Mouse (Mus musculus) splenic B cell, adult 2 months (primary cell): ENCODE measurements around the gene Mrpl47.
"Not testable (repeated sequence)": the region's sequence is repeated elsewhere in the genome, so short reads cannot be mapped to it uniquely, and the experiment has no call there.

Experiments
- DNase-seq: peaks from one replicate; pipeline ENCODE4 v3.0.0-alpha.2; 2011; ENCODE audit warnings: low read depth, low spot score
- H3K27me3 ChIP-seq: 2 replicates; pipeline ENCODE4 v1.6.1; 2012; ENCODE audit warnings: mild to moderate bottlenecking, low read length, moderate library complexity, mixed read lengths; ENCODE audit not compliant: control insufficient read depth, poor library complexity, insufficient read depth, severe bottlenecking
- H3K36me3 ChIP-seq: 2 replicates; pipeline ENCODE4 v1.6.1; 2012; ENCODE audit warnings: mild to moderate bottlenecking, low read length, moderate library complexity, mixed read lengths; ENCODE audit not compliant: control insufficient read depth, poor library complexity, insufficient read depth, severe bottlenecking

The Mrpl47 gene

DNA sequence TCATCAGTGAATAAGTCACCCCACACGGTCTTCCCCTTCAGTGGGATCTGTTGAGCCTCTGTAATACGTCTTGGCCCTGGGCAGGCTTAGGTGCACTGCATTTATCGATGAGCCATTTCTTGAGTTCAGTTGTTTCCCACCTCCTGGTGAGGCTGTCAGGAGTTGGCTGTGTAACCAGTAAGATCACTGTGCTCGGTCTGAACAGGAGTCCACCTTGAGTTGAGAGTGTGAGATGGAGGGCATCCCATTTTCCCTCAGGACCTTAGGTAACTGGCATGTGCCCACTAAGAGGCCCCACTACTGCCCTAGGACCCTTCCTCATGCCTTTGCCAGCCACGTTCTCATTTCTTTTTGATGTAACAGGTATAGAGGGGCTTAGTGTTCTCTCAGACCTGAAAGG, 11.5 kb downstream of the Mrpl47 start:
- H3K27me3 ChIP-seq = no peaks in the 10 kb centered on the region
- no peak for DNase-seq
- H3K36me3 ChIP-seq = peaks cover 14% of the 10 kb centered on the region

GRCm38 (mm10) chr3:32724191-32724590, 13.2 kb downstream of the Mrpl47 start:
- Histone ChIP-seq H3K27me3 (no peaks in the 10 kb centered on the region), H3K36me3 (peaks cover 19% of the 10 kb centered on the region)
- no peak for DNase-seq

GRCm38 (mm10) chr3:32718271-32718670, 19.1 kb downstream of the Mrpl47 start:
- DNase-seq = no peak
- Histone ChIP-seq H3K36me3 (peaks cover 33% of the 10 kb centered on the region), H3K27me3 (no peaks in the 10 kb centered on the region)

DNA sequence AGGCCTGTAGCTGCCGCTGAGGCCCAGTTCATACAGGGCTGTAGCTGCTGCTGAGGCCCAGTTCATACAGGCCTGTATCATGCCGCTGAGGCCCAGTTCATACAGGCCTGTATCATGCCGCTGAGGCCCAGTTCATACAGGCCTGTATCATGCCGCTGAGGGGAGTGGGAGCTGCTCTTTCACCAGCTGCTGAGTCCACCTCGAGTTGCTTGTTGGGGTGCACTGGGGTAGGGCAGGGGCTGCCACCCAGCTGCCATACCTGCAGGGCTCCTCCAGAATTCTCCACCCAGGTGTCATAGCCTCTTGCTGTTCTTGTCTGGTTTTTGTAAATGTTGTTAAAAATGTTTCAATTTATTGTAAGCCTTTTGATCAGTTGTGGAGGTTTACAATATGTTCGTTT, 20.0 kb downstream of the Mrpl47 start:
- peaks cover 27% of the 10 kb centered on the region for H3K36me3 ChIP-seq
- not testable (repeated sequence) for H3K27me3 ChIP-seq, DNase-seq

DNA sequence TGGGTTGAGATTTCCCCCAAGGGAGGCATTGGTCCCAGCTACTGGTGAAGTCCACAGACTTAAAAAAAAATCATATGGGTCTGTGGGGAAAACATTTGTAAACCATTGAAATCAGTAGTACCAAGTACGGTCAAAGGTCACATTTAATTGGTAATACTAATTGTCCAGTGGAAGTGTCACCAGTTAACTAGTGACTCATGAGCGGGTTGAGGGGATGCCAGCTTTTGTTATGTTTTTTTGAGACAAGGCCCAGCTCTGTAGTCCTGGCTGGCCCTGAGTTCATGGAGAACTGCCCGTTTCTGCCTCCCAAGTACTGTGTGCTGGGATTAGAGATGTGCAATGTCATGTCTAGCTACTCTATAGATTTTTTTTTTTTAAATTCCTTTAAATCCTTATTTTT, 23.7 kb downstream of the Mrpl47 start:
- peaks cover 23% of the 10 kb centered on the region for H3K36me3 ChIP-seq
- no peaks in the 10 kb centered on the region for H3K27me3 ChIP-seq
- DNase-seq = no peak

DNA sequence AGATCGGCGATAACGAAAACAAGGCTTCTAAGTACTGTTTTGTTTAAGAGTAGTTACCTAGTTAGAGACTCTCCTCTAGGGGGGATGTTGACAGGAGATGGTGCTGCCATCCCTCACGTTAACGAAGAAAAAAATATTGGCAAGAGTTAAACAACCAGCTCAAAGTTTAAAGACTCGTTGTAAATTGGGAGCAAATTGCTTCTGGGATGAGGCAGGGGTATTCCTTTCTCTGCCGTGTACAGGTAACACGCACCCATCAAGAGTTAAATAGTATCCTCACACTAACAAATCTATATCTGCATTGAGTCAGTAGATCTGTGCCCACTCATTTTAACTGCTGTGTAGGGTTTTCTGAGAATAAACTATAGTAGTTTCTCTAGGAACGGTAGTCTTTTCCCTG, 28.0 kb downstream of the Mrpl47 start:
- H3K36me3 ChIP-seq = peaks cover 9% of the 10 kb centered on the region
- no peaks in the 10 kb centered on the region for H3K27me3 ChIP-seq

GRCm38 (mm10) chr3:32708368-32709231, 28.8 kb downstream of the Mrpl47 start:
- peak; percentile 100 for DNase-seq
- H3K36me3 ChIP-seq = peaks cover 5% of the 10 kb centered on the region; the same call in 1 of the 2 replicates
- no peaks in the 10 kb centered on the region for H3K27me3 ChIP-seq

More for the DNA sequence above, 28.0 kb downstream of the Mrpl47 start:
- DNase-seq = no peak

DNA sequence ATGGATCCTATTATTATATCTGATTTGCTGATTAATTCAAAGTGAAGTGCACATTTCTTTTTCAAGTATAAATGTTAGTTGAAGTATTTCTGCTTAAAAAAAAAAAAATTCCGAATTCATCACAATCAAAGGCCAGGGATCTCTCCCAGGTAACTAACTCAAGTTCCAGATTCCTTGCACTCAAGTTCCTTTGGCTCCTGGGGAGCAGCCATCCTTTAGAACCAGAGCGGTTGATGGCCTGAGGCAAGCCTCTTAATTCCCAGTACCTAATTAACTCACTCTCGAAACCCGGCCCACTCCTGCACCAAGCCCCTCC, 29.4 kb downstream of the Mrpl47 start:
- H3K27me3 ChIP-seq = no peaks in the 10 kb centered on the region
- 0 out of 2 replicates have a peak, but pooled peaks cover 5% of the 10 kb centered on the region for H3K36me3 ChIP-seq
- no peak for DNase-seq

GRCm38 (mm10) chr3:32705647-32706348, 31.6 kb downstream of the Mrpl47 start, which contains the start of gene Actl6a:
Gene Actl6a (plus strand): TSS chr3:32706298.
- not testable (repeated sequence) for H3K27me3 ChIP-seq, DNase-seq, H3K36me3 ChIP-seq

DNA sequence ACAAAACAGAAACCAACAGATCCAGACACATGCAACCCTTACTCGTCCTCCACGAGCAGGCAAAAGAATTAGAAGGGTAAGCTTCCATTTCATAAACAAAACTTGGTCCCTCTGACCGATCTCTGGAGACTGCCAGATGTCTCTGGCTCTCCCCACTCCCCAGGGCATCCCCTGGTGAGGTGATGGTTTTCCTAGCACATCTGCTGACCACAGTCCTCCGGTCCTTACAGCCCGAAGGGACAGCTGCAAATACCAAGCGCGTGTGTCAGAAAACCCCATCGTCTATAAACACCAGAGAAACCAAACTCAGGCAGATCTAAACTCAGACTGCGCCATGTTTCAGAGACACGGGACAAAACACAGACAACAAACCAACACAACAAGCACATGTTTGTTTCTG, 32.8 kb downstream of the Mrpl47 start:
- H3K27me3 ChIP-seq, DNase-seq, H3K36me3 ChIP-seq: not testable (repeated sequence)

DNA sequence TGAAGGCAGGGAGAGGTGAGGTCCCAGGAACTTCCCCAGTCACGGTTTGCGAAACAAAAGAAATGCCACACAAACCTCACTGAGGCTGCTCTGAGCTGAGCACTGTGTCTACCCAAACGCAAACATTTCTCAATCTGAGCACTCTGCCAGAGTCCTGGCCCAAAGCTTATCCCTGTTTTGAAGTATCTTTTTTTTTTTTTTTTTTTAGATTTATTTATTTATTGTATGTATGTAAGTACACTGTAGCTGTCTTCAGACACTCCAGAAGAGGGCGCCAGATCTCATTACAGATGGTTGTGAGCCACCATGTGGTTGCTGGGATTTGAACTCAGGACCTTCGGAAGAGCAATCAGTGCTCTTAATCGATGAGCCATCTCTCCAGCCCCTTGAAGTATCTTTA, 33.4 kb downstream of the Mrpl47 start:
- H3K27me3 ChIP-seq, DNase-seq, H3K36me3 ChIP-seq: not testable (repeated sequence)

DNA sequence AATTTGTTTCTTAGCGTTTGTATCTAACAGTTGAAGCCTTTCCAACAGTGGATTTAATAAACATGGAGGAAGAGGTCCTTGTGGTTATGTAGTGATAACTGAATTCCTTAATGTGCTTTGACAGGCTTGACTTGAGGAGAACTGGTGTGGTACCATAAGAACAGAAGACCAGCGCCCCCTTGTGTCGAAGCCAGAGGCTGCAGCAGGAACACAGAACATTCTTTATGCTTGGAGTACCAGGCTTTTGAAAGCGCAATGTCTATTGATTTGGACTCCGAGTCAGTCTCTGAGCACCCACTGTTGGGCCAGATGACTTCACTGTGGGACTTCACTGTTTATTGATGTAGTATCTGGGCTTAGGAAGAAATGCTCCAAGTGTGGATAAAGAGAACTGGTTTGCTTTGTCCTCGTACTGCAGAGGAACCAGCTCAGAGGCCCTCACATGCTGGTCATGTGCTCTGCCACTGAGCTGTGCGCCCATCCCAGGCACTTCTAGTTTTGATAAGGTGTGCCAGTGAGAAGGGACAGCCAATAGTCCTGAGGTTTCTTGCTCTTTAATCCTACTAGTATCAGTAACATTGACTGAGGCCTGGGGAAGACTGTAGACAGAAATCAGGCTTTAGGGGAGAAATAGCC, 39.1 kb downstream of the Mrpl47 start:
- H3K36me3 ChIP-seq = no peaks in the 10 kb centered on the region
- no peaks in the 10 kb centered on the region for H3K27me3 ChIP-seq
- peak; percentile 87 for DNase-seq

DNA sequence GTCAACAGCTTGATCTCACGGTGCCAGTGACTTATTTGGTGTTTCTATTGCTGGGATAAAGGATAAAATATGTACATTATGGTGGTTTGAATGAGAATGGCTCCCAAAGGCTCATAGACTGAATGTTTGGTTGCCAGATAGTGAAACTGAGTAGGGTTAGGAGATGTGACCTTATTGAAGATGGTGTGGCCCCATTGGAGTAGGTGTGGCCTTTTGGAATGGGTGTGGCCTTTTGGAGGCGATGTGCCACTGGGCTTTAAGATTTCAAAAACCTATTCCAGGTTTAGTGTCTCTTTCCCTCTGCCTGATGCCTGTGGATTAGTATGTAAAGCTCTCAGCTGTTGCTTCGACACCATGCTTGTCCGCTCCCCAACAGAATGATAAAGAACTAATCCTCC, 41.8 kb downstream of the Mrpl47 start:
- no peak for DNase-seq
- Histone ChIP-seq H3K27me3 (no peaks in the 10 kb centered on the region), H3K36me3 (no peaks in the 10 kb centered on the region)

- no peaks in the 10 kb centered on the region for H3K36me3 ChIP-seq
- no peak for DNase-seq
- no peaks in the 10 kb centered on the region for H3K27me3 ChIP-seq
These were observed 42.4 kb downstream of the Mrpl47 start for GRCm38 (mm10) chr3:32694737-32695582.
